Mouse (Mus musculus) liver, adult 2 months (tissue): ENCODE measurements at regions not wholly inside any gene's neighbourhood (a gene's known extent, or its start where the extent isn't known, plus 50 kb on each side); places are given as distances from the start of the nearest gene placed in this dataset.

ENCODE experiments used
- CTCF ChIP-seq: fragments of 200-500 bp; IDR thresholded peaks from 2 replicates; pipeline ENCODE4 v1.5.1; 2011; ENCODE audit warnings: low read depth, low read length, control low read depth
- POLR2A ChIP-seq: fragments of 200-500 bp; IDR thresholded peaks from 2 replicates; pipeline ENCODE4 v1.6.1; 2011; ENCODE audit warnings: low read length, control low read depth; ENCODE audit not compliant: insufficient read depth; ENCODE audit errors: extremely low read depth

- TF ChIP-seq CTCF (no peak), POLR2A (no peak)
These were observed 261.8 kb upstream of the Sox11 start for GRCm38 (mm10) chr12:27604061-27604679.
